17 mouse cellular contexts compared by ENCODE assay signal in the genomic region with DNA sequence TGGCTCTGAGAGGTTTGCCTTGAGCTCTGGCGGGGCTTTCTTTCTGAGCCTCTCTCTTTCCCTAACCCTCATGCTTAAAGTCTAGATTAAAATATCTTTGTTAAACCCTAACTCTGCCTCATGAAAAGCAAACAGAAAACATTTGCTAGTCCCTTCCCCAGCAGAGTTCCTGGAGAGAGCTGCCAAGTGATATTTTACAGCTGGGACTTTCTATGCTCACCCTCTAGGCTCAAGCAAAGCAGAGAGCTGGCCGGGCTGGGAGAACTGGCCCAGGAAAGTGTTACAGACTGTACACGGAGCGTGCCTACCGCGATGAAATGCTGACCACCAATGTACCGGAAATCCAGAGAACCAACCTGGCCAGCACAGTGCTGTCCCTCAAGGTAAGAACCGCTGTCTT. TPM values are rescaled to one million over a fixed set of nuclear protein-coding genes. Genes with fewer than 3 reads are reported as not detected.
DNase-seq lines count a peak whose midpoint lies in the region; ATAC-seq lines count a peak whose summit lies in the region.
"Had no signal": no experiment of that assay in that cellular context is flagged by ENCODE, and none has a peak within 500 bp of the region (broad histone marks: within the 10 kb centered on the region; RNA-seq: fewer than 3 reads in every experiment).

No protein-coding gene starts in this region.

- H3K36me3 ChIP-seq in heart, embryonic 16.5 days (ENCODE audit: control insufficient read depth, insufficient read depth) = peaks cover 60% of the 10 kb centered on the region
- H3K36me3 ChIP-seq in lung, embryonic 16.5 days (ENCODE audit: control insufficient read depth, insufficient read depth, low read length) = peaks cover 37% of the 10 kb centered on the region
- H3K36me3 ChIP-seq in forebrain, embryonic 13.5 days (ENCODE audit: poor library complexity, severe bottlenecking) = peaks cover 96% of the 10 kb centered on the region

- ATAC-seq in heart, embryonic 16.5 days (replicated peaks; ENCODE audit: extremely low read depth, insufficient read depth, low FRiP score) = no peak
- peak; percentile 92 for ATAC-seq in lung, embryonic 16.5 days (ENCODE audit: low read depth)
- no peak for ATAC-seq in forebrain, embryonic 13.5 days
- ATAC-seq: activated CD4-positive, CD25-positive, alpha-beta regulatory T cell, adult 4 months had no signal

- H3K9ac ChIP-seq in heart, embryonic 16.5 days (ENCODE audit: low read length) = no peak overlapping the region
- no peak overlapping the region for H3K9ac ChIP-seq in lung, embryonic 16.5 days (ENCODE audit: low read length)
- H3K9ac ChIP-seq in forebrain, embryonic 13.5 days = no peak overlapping the region
- H3K9ac ChIP-seq: embryonic facial prominence, embryonic 13.5 days; forebrain, postnatal 0 days; hindbrain, embryonic 13.5 days; liver, embryonic 14.5 days; midbrain, embryonic 12.5 days; neural tube, embryonic 12.5 days had no signal

- no peak overlapping the region for H3K4me2 ChIP-seq in heart, embryonic 16.5 days (ENCODE audit: low read depth, low read length)
- no peak overlapping the region for H3K4me2 ChIP-seq in lung, embryonic 16.5 days (ENCODE audit: low read depth, low read length)
- H3K4me2 ChIP-seq in forebrain, embryonic 13.5 days = no peak overlapping the region
- H3K4me2 ChIP-seq: embryonic facial prominence, embryonic 13.5 days; hindbrain, embryonic 13.5 days; midbrain, embryonic 12.5 days; neural tube, embryonic 12.5 days had no signal

- DNase-seq in heart, adult 11 months = no peak
- peak; percentile 43 for DNase-seq in kidney, postnatal 10 days
- DNase-seq in kidney, adult 9 months = no peak
- peak; percentile 47 to 66 for DNase-seq in lung, postnatal 4 days
- no peak for DNase-seq in frontal cortex, adult 2 months (ENCODE audit: extremely low spot score in 1 of 2, low spot score in 1 of 2)
- DNase-seq: forebrain, postnatal 0 days; thymus, postnatal 36 days had no signal

- H3K4me1 ChIP-seq in heart, embryonic 16.5 days (ENCODE audit: control insufficient read depth, insufficient read depth, low read length) = peaks cover 4% of the 10 kb centered on the region
- no peaks in the 10 kb centered on the region; the same call in 1 of the 2 replicates for H3K4me1 ChIP-seq in lung, embryonic 16.5 days (replicated peaks; ENCODE audit: control insufficient read depth, insufficient read depth, low read length)
- H3K4me1 ChIP-seq in forebrain, embryonic 13.5 days = no peaks in the 10 kb centered on the region
- H3K4me1 ChIP-seq: embryonic facial prominence, embryonic 13.5 days; midbrain, embryonic 12.5 days; neural tube, embryonic 12.5 days had no signal

- H3K27me3 ChIP-seq in heart, embryonic 16.5 days (ENCODE audit: control insufficient read depth, insufficient read depth, low read length) = no peaks in the 10 kb centered on the region
- no peaks in the 10 kb centered on the region for H3K27me3 ChIP-seq in lung, embryonic 16.5 days (ENCODE audit: control insufficient read depth, insufficient read depth, low read depth, low read length)
- H3K27me3 ChIP-seq in forebrain, embryonic 13.5 days = no peaks in the 10 kb centered on the region
- H3K27me3 ChIP-seq: embryonic facial prominence, embryonic 13.5 days; hindbrain, embryonic 13.5 days; midbrain, embryonic 12.5 days; neural tube, embryonic 12.5 days had no signal

- H3K4me3 ChIP-seq in heart, embryonic 16.5 days (ENCODE audit: low read length) = no peak overlapping the region
- H3K4me3 ChIP-seq in lung, embryonic 16.5 days (ENCODE audit: low read length) = no peak overlapping the region
- no peak overlapping the region for H3K4me3 ChIP-seq in forebrain, embryonic 13.5 days
- H3K4me3 ChIP-seq: embryonic facial prominence, embryonic 13.5 days; hindbrain, embryonic 13.5 days; midbrain, embryonic 12.5 days; neural tube, embryonic 12.5 days had no signal

- WGBS in heart, embryonic 16.5 days = 70% methylated on average over 8 of the region's 8 CpGs
- WGBS in lung, embryonic 16.5 days = 57% methylated on average over 8 of the region's 8 CpGs
- 93% methylated on average over 8 of the region's 8 CpGs for WGBS in forebrain, embryonic 13.5 days

- no peaks in the 10 kb centered on the region for H3K9me3 ChIP-seq in heart, embryonic 16.5 days (replicated peaks; ENCODE audit: control insufficient read depth, low read length)
- H3K9me3 ChIP-seq in lung, embryonic 16.5 days (ENCODE audit: control insufficient read depth, low read length) = no peaks in the 10 kb centered on the region
- H3K9me3 ChIP-seq in forebrain, embryonic 13.5 days (replicated peaks) = no peaks in the 10 kb centered on the region
- H3K9me3 ChIP-seq: embryonic facial prominence, embryonic 13.5 days; G1E; hindbrain, embryonic 13.5 days; midbrain, embryonic 12.5 days; neural tube, embryonic 12.5 days had no signal

- H3K27ac ChIP-seq in heart, embryonic 16.5 days (ENCODE audit: low read length) = 0 out of 2 replicates have a peak overlapping the region, but pooled peaks have one; percentile 5
- H3K27ac ChIP-seq in lung, embryonic 16.5 days (ENCODE audit: low read length) = peak overlapping the region; percentile 74
- no peak overlapping the region for H3K27ac ChIP-seq in forebrain, embryonic 13.5 days
- H3K27ac ChIP-seq: embryonic facial prominence, embryonic 13.5 days; hindbrain, embryonic 13.5 days; liver, embryonic 14.5 days; midbrain, embryonic 12.5 days; neural tube, embryonic 12.5 days had no signal

RNA-seq across cellular contexts. Expression of a gene that starts 24.6 kb away (rescaled TPM):
- polyA plus RNA-seq in heart, embryonic 16.5 days (2015; fragmentation: Nextera tagmentation; extraction: Ambion mirVana) = 19.4 and 19.5 TPM in 2 replicates
- polyA plus RNA-seq in lung, embryonic 16.5 days (2015; fragmentation: Nextera tagmentation; extraction: Ambion mirVana) = 26.2 and 32.1 TPM in 2 replicates
- 39.2 and 44.8 TPM in 2 replicates for polyA plus RNA-seq in forebrain, embryonic 13.5 days (2015; fragmentation: Nextera tagmentation; extraction: Ambion mirVana)
- 23.3 and 23.8 TPM in 2 replicates for polyA plus RNA-seq in frontal cortex, adult 2 months (2012; rRNA removed)

RNA-seq across cellular contexts. Expression of a gene that starts 27.8 kb away (rescaled TPM):
- polyA plus RNA-seq in heart, embryonic 16.5 days (2015; fragmentation: Nextera tagmentation; extraction: Ambion mirVana) = 3.3 and 4.2 TPM in 2 replicates
- polyA plus RNA-seq in lung, embryonic 16.5 days (2015; fragmentation: Nextera tagmentation; extraction: Ambion mirVana) = 10.3 and 13.4 TPM in 2 replicates
- 2.4 and 3.3 TPM in 2 replicates for polyA plus RNA-seq in forebrain, embryonic 13.5 days (2015; fragmentation: Nextera tagmentation; extraction: Ambion mirVana)
- polyA plus RNA-seq in frontal cortex, adult 2 months (2012; rRNA removed) = 20.7 and 21.5 TPM in 2 replicates

Comparison
In these comparisons a context has a peak if more than half of its experiments do, and no peak if none do; other contexts are left out.
1. DNase-seq: peak in kidney, postnatal 10 days (single experiment) and lung, postnatal 4 days (2 of 2); none in heart, adult 11 months (single experiment), kidney, adult 9 months (single experiment) and frontal cortex, adult 2 months (0 of 2).